Mouse (Mus musculus) limb, embryonic 11.5 days (tissue): ENCODE measurements around the gene Parp11. TPM values are rescaled to one million over a fixed set of nuclear protein-coding genes. Genes with fewer than 3 reads are reported as not detected.

ENCODE experiments used
- ATAC-seq: fragments of 200-750 bp; cut with Nextera tagmentation; 2 replicates; pipeline ENCODE4 v1.8.0; 2017; ENCODE audit warnings: low read depth; ENCODE audit not compliant: insufficient number of reproducible peaks, low FRiP score, low TSS enrichment
- DNase-seq: peaks from one replicate; pipeline ENCODE4 v3.0.0-alpha.2; 2015; ENCODE audit warnings: low spot score
- H3K27ac ChIP-seq: fragments of 300-500 bp; sonication (generic); replicated peaks from 2 replicates; pipeline ENCODE4 v1.5.1; 2014; ENCODE audit warnings: low read depth, mild to moderate bottlenecking, low read length
- H3K27me3 ChIP-seq: fragments of 300-500 bp; sonication (generic); 2 replicates; pipeline ENCODE4 v1.6.1; 2014; ENCODE audit warnings: mild to moderate bottlenecking, low read length, mixed read lengths; ENCODE audit not compliant: control insufficient read depth, insufficient read depth
- H3K36me3 ChIP-seq: fragments of 300-500 bp; sonication (generic); 2 replicates; pipeline ENCODE4 v1.6.1; 2014; ENCODE audit warnings: mild to moderate bottlenecking, low read length, moderate library complexity, mixed read lengths; ENCODE audit not compliant: control insufficient read depth, insufficient read depth
- H3K4me1 ChIP-seq: fragments of 300-500 bp; sonication (generic); 2 replicates; pipeline ENCODE4 v1.6.1; 2014; ENCODE audit warnings: low read length, mixed read lengths; ENCODE audit not compliant: control insufficient read depth, insufficient read depth
- H3K4me2 ChIP-seq: fragments of 300-500 bp; sonication (generic); 2 replicates; pipeline ENCODE4 v1.6.1; 2014; ENCODE audit warnings: low read depth, mild to moderate bottlenecking, moderate library complexity; ENCODE audit not compliant: severe bottlenecking
- H3K4me3 ChIP-seq: fragments of 300-500 bp; sonication (generic); 2 replicates; pipeline ENCODE4 v1.5.1; 2014; ENCODE audit warnings: low read depth, low read length
- H3K9ac ChIP-seq: fragments of 300-500 bp; sonication (generic); 2 replicates; pipeline ENCODE4 v1.6.1; 2014; ENCODE audit warnings: mild to moderate bottlenecking, low read length
- H3K9me3 ChIP-seq: fragments of 300-500 bp; sonication (generic); 2 replicates; pipeline ENCODE4 v1.6.1; 2016; ENCODE audit warnings: low read length; ENCODE audit not compliant: control insufficient read depth
- WGBS: fragments of 180-500 bp; shearing (Covaris S2); extraction: QIAGEN DNeasy Blood & Tissue Kit; methylation state at CpG from one replicate; pipeline ENCODE4 v1.1.7; 2014; 5-methylcytosine and 5-hydroxymethylcytosine counted together
- polyA plus RNA-seq: library from polyadenylated mRNA; unstranded; fragments of >200 nt; fragmentation: Nextera tagmentation; extraction: Ambion mirVana; gene quantifications from 2 replicates; pipeline ENCODE4 v1.2.1, GENCODE M21; 2014

Parp11 gene
- polyA plus RNA-seq, 1 experiment from 2014 or later: 34.4 TPM

- Histone ChIP-seq H3K9me3 (no peaks in the 10 kb centered on the region), H3K9ac (no peak overlapping the region), H3K4me2 (no peak overlapping the region), H3K27me3 (no peaks in the 10 kb centered on the region), H3K36me3 (no peaks in the 10 kb centered on the region), H3K4me1 (no peaks in the 10 kb centered on the region), H3K4me3 (no peak overlapping the region), H3K27ac (no peak overlapping the region)
- ATAC-seq (no peak), DNase-seq (no peak)
- WGBS: 85% methylated on average over 5 of the region's 5 CpGs
Measured at GRCm38 (mm10) chr6:127533766-127534165, 87.1 kb downstream of the Parp11 start.

GRCm38 (mm10) chr6:127537035-127537434, 90.4 kb downstream of the Parp11 start:
- WGBS: 72% methylated on average over 7 of the region's 7 CpGs
- Histone ChIP-seq H3K27me3 (no peaks in the 10 kb centered on the region), H3K9me3 (no peaks in the 10 kb centered on the region), H3K4me1 (no peaks in the 10 kb centered on the region), H3K27ac (no peak overlapping the region), H3K9ac (no peak overlapping the region), H3K4me3 (no peak overlapping the region), H3K36me3 (no peaks in the 10 kb centered on the region), H3K4me2 (no peak overlapping the region)
- DNase-seq (no peak), ATAC-seq (no peak)

- no peaks in the 10 kb centered on the region for H3K9me3 ChIP-seq
- H3K9ac ChIP-seq: no peak overlapping the region
- 82% methylated on average over 2 of the region's 2 CpGs for WGBS
- no peak overlapping the region for H3K4me3 ChIP-seq
- DNase-seq (no peak), ATAC-seq (no peak)
- no peaks in the 10 kb centered on the region for H3K36me3 ChIP-seq
- H3K27me3 ChIP-seq: no peaks in the 10 kb centered on the region
- no peak overlapping the region for H3K27ac ChIP-seq
- no peaks in the 10 kb centered on the region for H3K4me1 ChIP-seq
- no peak overlapping the region for H3K4me2 ChIP-seq
Measured at GRCm38 (mm10) chr6:127538118-127538517, 91.5 kb downstream of the Parp11 start.

GRCm38 (mm10) chr6:127539226-127539625, 92.6 kb downstream of the Parp11 start:
- DNase-seq (no peak), ATAC-seq (no peak)
- Histone ChIP-seq H3K4me1 (no peaks in the 10 kb centered on the region), H3K9me3 (no peaks in the 10 kb centered on the region), H3K9ac (no peak overlapping the region), H3K4me2 (no peak overlapping the region), H3K4me3 (no peak overlapping the region), H3K27me3 (no peaks in the 10 kb centered on the region), H3K36me3 (no peaks in the 10 kb centered on the region), H3K27ac (no peak overlapping the region)
- WGBS: 92% methylated on average over 4 of the region's 4 CpGs

GRCm38 (mm10) chr6:127539659-127540058, 93.0 kb downstream of the Parp11 start:
- Histone ChIP-seq H3K27me3 (no peaks in the 10 kb centered on the region), H3K27ac (no peak overlapping the region), H3K36me3 (no peaks in the 10 kb centered on the region), H3K4me3 (no peak overlapping the region), H3K4me2 (no peak overlapping the region), H3K9me3 (no peaks in the 10 kb centered on the region), H3K4me1 (no peaks in the 10 kb centered on the region), H3K9ac (no peak overlapping the region)
- 66% methylated on average over 5 of the region's 5 CpGs for WGBS
- DNase-seq (no peak), ATAC-seq (no peak)

GRCm38 (mm10) chr6:127540517-127540916, 93.9 kb downstream of the Parp11 start:
- Histone ChIP-seq H3K9me3 (no peaks in the 10 kb centered on the region), H3K4me3 (no peak overlapping the region), H3K27ac (no peak overlapping the region), H3K4me2 (no peak overlapping the region), H3K9ac (no peak overlapping the region), H3K27me3 (no peaks in the 10 kb centered on the region), H3K36me3 (no peaks in the 10 kb centered on the region), H3K4me1 (no peaks in the 10 kb centered on the region)
- DNase-seq: no peak
- 68% methylated on average over 4 of the region's 4 CpGs for WGBS
- ATAC-seq: no peak

- WGBS: 34% methylated on average over 18 of the region's 18 CpGs
- no peak overlapping the region for H3K9ac ChIP-seq
- no peak overlapping the region for H3K4me2 ChIP-seq
- no peaks in the 10 kb centered on the region for H3K4me1 ChIP-seq
- 0 out of 2 replicates have a peak, but pooled peaks have one; percentile 57 for ATAC-seq
- no peaks in the 10 kb centered on the region for H3K9me3 ChIP-seq
- H3K27ac ChIP-seq: no peak overlapping the region
- no peaks in the 10 kb centered on the region for H3K27me3 ChIP-seq
- H3K36me3 ChIP-seq: no peaks in the 10 kb centered on the region
- peak; percentile 69 for DNase-seq
- no peak overlapping the region for H3K4me3 ChIP-seq
Measured at GRCm38 (mm10) chr6:127541617-127542374, 95.2 kb downstream of the Parp11 start.
